Mouse (Mus musculus): ENCODE measurements around the gene Atp5d. TPM values are rescaled to one million over a fixed set of nuclear protein-coding genes. Genes with fewer than 3 reads are reported as not detected.

Atp5d gene
- polyA plus RNA-seq, 1 experiment from 2014 or later: 582 TPM

DNA sequence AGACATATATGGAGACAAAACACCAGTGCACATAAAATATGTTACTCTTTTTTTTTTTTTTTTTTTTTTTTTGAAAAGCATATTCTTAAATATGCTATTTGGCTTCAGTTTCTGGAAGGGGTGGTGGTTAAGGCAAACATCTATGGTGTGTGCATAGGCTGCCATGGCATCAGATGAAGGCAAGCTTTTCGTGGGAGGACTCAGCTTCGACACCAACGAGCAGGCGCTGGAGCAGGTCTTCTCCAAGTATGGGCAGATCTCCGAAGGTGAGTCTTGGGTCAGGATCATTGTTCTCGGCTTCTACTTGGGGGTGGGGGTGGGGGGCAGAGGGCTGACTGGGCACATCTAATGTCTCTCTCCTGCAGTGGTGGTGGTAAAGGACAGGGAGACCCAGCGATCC lies 31.2 kb downstream of the Atp5d start:
- peaks cover 31% of the 10 kb centered on the region for H3K36me3 ChIP-seq (ENCODE audit: control insufficient read depth, insufficient read depth, low read length)
- no peaks in the 10 kb centered on the region for H3K27me3 ChIP-seq (ENCODE audit: control insufficient read depth, insufficient read depth, low read length)
- H3K9ac ChIP-seq (ENCODE audit: low read depth, low read length): no peak overlapping the region
- H3K4me2 ChIP-seq (replicated peaks; ENCODE audit: low read depth, low read length): no peak overlapping the region
- H3K4me3 ChIP-seq (ENCODE audit: low read length): no peak overlapping the region
- no peak overlapping the region for H3K27ac ChIP-seq (ENCODE audit: low read depth, low read length)
- no peak for ATAC-seq (ENCODE audit: low FRiP score, low TSS enrichment)
- peaks cover 41% of the 10 kb centered on the region for H3K4me1 ChIP-seq (ENCODE audit: control insufficient read depth, insufficient read depth, low read length)
- 90% methylated on average over 7 of the region's 7 CpGs for WGBS
- no peaks in the 10 kb centered on the region for H3K9me3 ChIP-seq (ENCODE audit: control insufficient read depth, low read length)

DNA sequence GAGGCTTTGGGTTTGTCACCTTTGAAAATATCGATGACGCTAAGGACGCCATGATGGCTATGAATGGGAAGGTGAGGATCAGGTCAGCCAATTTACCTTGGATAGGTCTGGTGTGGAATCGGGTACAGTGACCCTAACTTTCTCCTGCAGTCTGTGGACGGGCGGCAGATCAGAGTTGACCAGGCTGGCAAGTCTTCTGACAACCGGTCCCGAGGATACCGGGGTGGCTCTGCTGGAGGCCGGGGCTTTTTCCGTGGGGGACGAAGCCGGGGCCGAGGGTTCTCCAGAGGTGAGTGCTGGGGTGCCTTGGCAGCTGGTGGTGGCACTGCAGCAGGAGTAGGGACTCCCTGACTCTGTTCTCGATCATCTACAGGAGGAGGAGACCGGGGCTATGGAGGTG lies 31.6 kb downstream of the Atp5d start:
- peaks cover 40% of the 10 kb centered on the region for H3K4me1 ChIP-seq (ENCODE audit: control insufficient read depth, insufficient read depth, low read length)

DNA sequence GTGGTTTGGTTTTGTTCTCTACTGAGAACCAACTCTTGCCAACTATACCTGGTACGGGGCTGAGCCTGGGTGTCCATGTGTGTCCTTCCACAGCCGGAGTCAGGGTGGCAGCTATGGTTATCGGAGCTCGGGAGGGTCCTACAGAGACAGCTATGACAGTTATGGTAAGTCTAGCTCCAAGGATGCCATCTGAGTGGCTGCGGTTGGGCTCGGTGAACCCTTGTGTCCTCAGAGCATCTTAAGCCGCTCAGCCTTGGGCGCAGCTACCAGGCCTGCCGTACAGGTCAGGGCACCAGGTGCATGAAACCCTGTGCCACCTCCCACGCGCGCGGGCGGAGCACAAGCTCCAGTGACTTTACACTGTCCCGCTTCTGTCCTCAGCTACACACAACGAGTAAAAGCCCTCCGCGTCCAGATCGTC lies 32.2 kb downstream of the Atp5d start:
- H3K4me2 ChIP-seq (replicated peaks; ENCODE audit: low read depth, low read length): no peak overlapping the region

More for the DNA sequence above, 31.6 kb downstream of the Atp5d start:
- Histone ChIP-seq H3K36me3 (ENCODE audit: control insufficient read depth, insufficient read depth, low read length) (peaks cover 33% of the 10 kb centered on the region), H3K9me3 (ENCODE audit: control insufficient read depth, low read length) (no peaks in the 10 kb centered on the region), H3K4me2 (replicated peaks; ENCODE audit: low read depth, low read length) (no peak overlapping the region), H3K9ac (ENCODE audit: low read depth, low read length) (no peak overlapping the region), H3K27ac (ENCODE audit: low read depth, low read length) (no peak overlapping the region), H3K4me3 (ENCODE audit: low read length) (no peak overlapping the region), H3K27me3 (ENCODE audit: control insufficient read depth, insufficient read depth, low read length) (no peaks in the 10 kb centered on the region)
- ATAC-seq (ENCODE audit: low FRiP score, low TSS enrichment): no peak
- 95% methylated on average over 16 of the region's 16 CpGs for WGBS

DNA sequence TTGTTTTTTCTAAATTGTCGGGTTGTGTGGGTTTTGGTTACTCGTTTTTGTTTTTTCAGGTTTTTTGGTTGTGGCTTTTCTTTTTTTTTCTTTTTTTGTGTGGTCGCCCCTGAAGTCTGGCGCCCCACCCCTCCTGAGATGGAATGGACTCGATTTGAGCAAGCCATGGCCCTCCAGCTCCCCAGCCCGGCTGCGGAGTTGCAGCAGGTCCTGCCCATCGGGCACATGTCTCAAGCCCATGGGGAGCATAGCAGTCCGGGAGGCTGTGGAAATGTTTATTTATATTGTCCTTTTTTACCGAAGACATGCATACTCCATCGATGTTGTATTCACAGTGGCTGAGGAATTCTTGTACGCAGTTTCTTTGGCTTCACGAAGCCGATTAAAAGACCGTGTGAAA lies 32.8 kb downstream of the Atp5d start:
- no peak for ATAC-seq (ENCODE audit: low FRiP score, low TSS enrichment)
- Histone ChIP-seq H3K9me3 (ENCODE audit: control insufficient read depth, low read length) (no peaks in the 10 kb centered on the region), H3K36me3 (ENCODE audit: control insufficient read depth, insufficient read depth, low read length) (peaks cover 33% of the 10 kb centered on the region), H3K4me2 (replicated peaks; ENCODE audit: low read depth, low read length) (no peak overlapping the region), H3K27ac (ENCODE audit: low read depth, low read length) (no peak overlapping the region), H3K9ac (ENCODE audit: low read depth, low read length) (no peak overlapping the region), H3K4me1 (ENCODE audit: control insufficient read depth, insufficient read depth, low read length) (peaks cover 32% of the 10 kb centered on the region), H3K4me3 (ENCODE audit: low read length) (0 out of 2 replicates have a peak overlapping the region, but pooled peaks have one; percentile 7), H3K27me3 (ENCODE audit: control insufficient read depth, insufficient read depth, low read length) (no peaks in the 10 kb centered on the region)
- WGBS: 91% methylated on average over 15 of the region's 15 CpGs

More for the DNA sequence above, 32.2 kb downstream of the Atp5d start:
- 78% methylated on average over 19 of the region's 19 CpGs for WGBS
- Histone ChIP-seq H3K9ac (ENCODE audit: low read depth, low read length) (no peak overlapping the region), H3K4me3 (ENCODE audit: low read length) (peak overlapping the region; percentile 7; the same call in 1 of the 2 replicates), H3K4me1 (ENCODE audit: control insufficient read depth, insufficient read depth, low read length) (peaks cover 35% of the 10 kb centered on the region), H3K36me3 (ENCODE audit: control insufficient read depth, insufficient read depth, low read length) (peaks cover 33% of the 10 kb centered on the region), H3K27ac (ENCODE audit: low read depth, low read length) (no peak overlapping the region), H3K27me3 (ENCODE audit: control insufficient read depth, insufficient read depth, low read length) (no peaks in the 10 kb centered on the region), H3K9me3 (ENCODE audit: control insufficient read depth, low read length) (no peaks in the 10 kb centered on the region)
- no peak for ATAC-seq (ENCODE audit: low FRiP score, low TSS enrichment)

DNA sequence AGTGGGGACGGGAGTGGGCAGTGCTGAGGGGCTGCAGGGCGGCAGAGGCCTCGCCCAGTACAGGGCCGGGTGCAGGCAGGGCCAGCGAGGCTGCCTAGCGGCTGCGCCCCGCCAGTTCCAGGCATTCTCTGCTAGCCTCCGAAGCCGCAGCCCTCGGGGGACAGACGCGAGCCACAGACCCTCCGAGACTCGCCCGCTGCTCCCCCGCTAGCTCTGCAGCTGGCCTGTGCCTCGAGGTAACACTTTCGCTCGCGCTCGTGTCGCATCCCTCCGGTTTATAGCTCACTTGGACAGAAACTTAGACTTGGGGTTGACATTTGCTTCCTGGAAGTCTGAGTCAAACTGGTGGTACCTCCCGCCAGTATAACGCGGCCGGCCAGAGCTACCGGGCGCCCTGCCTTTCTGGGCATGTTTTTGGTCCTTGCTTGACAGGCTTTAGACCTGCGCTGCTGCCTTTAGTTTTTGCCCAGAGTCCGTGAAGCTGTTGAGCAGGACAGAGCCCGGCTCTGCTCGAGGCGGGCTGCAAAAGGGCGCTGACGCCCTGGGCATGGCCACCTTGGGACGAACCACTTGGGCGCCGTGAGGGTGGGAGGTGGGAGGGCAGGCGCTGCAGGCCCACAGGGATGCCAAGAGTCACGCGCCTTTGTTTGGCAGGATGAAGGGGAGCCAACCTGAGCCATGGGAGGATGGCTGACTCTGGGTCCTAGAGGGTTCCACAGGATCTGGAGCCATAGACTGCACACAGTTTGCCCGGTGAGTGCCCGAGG lies 33.5 kb downstream of the Atp5d start:
- Histone ChIP-seq H3K4me1 (ENCODE audit: control insufficient read depth, insufficient read depth, low read length) (peaks cover 25% of the 10 kb centered on the region), H3K4me2 (replicated peaks; ENCODE audit: low read depth, low read length) (peak overlapping the region; percentile 57; the same call in 1 of the 2 replicates), H3K9me3 (ENCODE audit: control insufficient read depth, low read length) (no peaks in the 10 kb centered on the region), H3K27me3 (ENCODE audit: control insufficient read depth, insufficient read depth, low read length) (no peaks in the 10 kb centered on the region), H3K4me3 (ENCODE audit: low read length) (peak overlapping the region; percentile 55; the same call in 1 of the 2 replicates), H3K36me3 (ENCODE audit: control insufficient read depth, insufficient read depth, low read length) (peaks cover 33% of the 10 kb centered on the region), H3K27ac (ENCODE audit: low read depth, low read length) (peak overlapping the region; percentile 79; the same call in 1 of the 2 replicates), H3K9ac (ENCODE audit: low read depth, low read length) (peak overlapping the region; percentile 57; the same call in 1 of the 2 replicates)
- 81% methylated on average over 45 of the region's 45 CpGs for WGBS
- no peak for ATAC-seq (ENCODE audit: low FRiP score, low TSS enrichment)

DNA sequence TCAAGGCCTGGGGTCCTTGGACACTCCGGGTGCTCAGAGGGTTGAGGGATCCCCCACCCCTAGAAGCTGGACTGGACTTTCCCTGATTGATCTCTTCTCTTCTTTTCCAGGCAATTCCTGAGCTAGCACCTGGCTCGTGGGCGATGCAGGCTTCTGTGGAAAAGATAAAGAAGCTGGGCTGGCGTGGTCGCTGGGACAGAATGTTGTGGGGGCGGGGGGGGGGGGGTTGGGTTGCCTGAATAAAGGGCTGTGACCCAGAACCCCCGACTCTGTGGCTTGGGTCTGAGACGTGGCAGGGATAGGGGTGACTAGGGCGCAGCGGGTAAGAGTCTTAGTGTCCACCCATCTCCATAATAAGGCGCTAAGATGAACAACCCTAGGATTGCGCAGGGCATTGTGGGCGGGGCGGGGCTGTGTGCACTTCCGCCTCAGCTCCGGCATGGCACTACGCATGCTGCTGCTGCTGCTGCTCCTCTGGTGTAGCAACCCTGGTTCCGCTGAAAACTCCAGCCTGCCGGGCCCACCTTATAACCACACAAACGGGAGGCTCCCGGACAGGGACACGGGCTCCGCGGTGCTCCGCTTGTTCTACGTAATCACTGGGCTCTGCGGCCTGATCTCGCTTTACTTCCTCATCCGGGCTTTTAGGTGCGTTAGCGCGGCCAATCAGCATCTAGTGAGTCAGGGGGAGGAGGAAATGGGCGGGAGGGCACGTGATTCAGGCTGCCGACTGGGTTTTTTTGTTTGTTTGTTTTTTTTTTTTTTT lies 34.3 kb downstream of the Atp5d start, which contains the start of gene 1600002K03Rik:
Gene 1600002K03Rik, plus strand, starts transcription at position 418 of the 766 bp plus-strand sequence.
- peak; percentile 61 for ATAC-seq (ENCODE audit: low FRiP score, low TSS enrichment)
- peak within 1 kb of the TSS; percentile 57 for H3K4me2 ChIP-seq (replicated peaks; ENCODE audit: low read depth, low read length)
- H3K4me3 ChIP-seq (ENCODE audit: low read length): peak within 1 kb of the TSS; percentile 55
- H3K36me3 ChIP-seq (ENCODE audit: control insufficient read depth, insufficient read depth, low read length): peaks cover 33% of the 10 kb centered on the region
- H3K27me3 ChIP-seq (ENCODE audit: control insufficient read depth, insufficient read depth, low read length): no peaks in the 10 kb centered on the region
- H3K9ac ChIP-seq (ENCODE audit: low read depth, low read length): peak within 1 kb of the TSS; percentile 57
- 8% methylated on average over 35 of the region's 35 CpGs for WGBS
- peak within 1 kb of the TSS; percentile 79; the same call in 1 of the 2 replicates for H3K27ac ChIP-seq (ENCODE audit: low read depth, low read length)
- peaks cover 24% of the 10 kb centered on the region for H3K4me1 ChIP-seq (ENCODE audit: control insufficient read depth, insufficient read depth, low read length)
- H3K9me3 ChIP-seq (ENCODE audit: control insufficient read depth, low read length): no peaks in the 10 kb centered on the region

DNA sequence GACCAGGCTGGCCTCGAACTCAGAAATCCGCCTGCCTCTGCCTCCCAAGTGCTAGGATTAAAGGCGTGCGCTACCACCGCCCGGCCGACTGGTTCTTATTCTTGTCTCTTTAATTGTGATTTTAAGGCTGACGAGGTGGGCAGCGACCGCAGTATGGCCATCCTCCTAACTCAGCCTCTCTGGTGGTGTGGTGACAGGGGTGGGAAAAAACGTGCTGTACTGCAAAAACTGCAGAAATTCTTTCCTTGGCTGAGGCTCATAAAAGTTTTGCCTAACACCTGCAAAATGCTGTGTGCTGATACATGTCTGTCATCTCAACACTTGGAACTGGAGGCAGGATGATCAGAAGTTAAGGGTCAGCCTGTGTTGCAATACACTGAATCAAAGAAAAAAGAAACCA lies 34.9 kb downstream of the Atp5d start:
- ATAC-seq (ENCODE audit: low FRiP score, low TSS enrichment): no peak
- Histone ChIP-seq H3K9me3 (ENCODE audit: control insufficient read depth, low read length) (no peaks in the 10 kb centered on the region), H3K27ac (ENCODE audit: low read depth, low read length) (no peak overlapping the region; the same call in 1 of the 2 replicates), H3K4me1 (ENCODE audit: control insufficient read depth, insufficient read depth, low read length) (peaks cover 24% of the 10 kb centered on the region), H3K9ac (ENCODE audit: low read depth, low read length) (peak overlapping the region; percentile 44; the same call in 1 of the 2 replicates), H3K4me2 (replicated peaks; ENCODE audit: low read depth, low read length) (peak overlapping the region; percentile 57), H3K27me3 (ENCODE audit: control insufficient read depth, insufficient read depth, low read length) (no peaks in the 10 kb centered on the region), H3K4me3 (ENCODE audit: low read length) (peak overlapping the region; percentile 55), H3K36me3 (ENCODE audit: control insufficient read depth, insufficient read depth, low read length) (peaks cover 33% of the 10 kb centered on the region)
- 13% methylated on average over 11 of the region's 11 CpGs for WGBS

DNA sequence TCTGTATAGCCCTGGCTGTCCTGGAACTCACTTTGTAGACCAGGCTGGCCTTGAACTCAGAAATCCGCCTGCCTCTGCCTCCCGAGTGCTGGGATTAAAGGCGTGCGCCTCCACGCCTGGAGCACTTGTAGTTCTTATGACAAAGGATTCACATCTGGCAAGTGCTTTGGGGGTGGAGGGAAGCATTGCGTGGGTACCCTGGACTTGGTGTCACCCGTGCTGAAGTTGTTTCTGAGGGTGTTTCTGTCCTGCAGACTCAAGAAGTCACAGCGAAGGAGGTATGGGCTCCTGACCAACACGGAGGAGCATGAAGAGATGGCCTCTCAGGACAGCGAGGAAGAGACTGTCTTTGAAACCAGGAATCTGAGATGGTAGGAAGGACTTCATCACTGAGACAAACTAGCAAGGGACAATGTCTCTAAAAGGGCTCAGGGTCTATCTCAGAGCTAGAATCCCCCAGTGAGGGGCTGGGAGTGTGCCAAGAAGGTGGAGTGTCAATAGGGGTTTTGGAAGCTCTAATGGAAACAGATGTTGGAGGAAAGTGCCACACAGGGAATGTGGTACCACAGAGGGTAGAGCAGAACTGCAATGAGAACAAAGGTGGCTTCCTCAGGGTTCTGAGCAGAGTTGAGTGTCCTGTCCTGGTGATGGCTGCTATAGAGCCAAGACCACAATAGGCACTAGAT lies 35.7 kb downstream of the Atp5d start:
- peaks cover 33% of the 10 kb centered on the region for H3K36me3 ChIP-seq (ENCODE audit: control insufficient read depth, insufficient read depth, low read length)
- no peak overlapping the region for H3K9ac ChIP-seq (ENCODE audit: low read depth, low read length)
- no peak overlapping the region for H3K27ac ChIP-seq (ENCODE audit: low read depth, low read length)
- WGBS: 86% methylated on average over 10 of the region's 10 CpGs
- H3K27me3 ChIP-seq (ENCODE audit: control insufficient read depth, insufficient read depth, low read length): no peaks in the 10 kb centered on the region; the same call in 1 of the 2 replicates
- peaks cover 19% of the 10 kb centered on the region for H3K4me1 ChIP-seq (ENCODE audit: control insufficient read depth, insufficient read depth, low read length)
- no peak for ATAC-seq (ENCODE audit: low FRiP score, low TSS enrichment)
- no peak overlapping the region for H3K4me3 ChIP-seq (ENCODE audit: low read length)
- H3K9me3 ChIP-seq (ENCODE audit: control insufficient read depth, low read length): no peaks in the 10 kb centered on the region
- H3K4me2 ChIP-seq (replicated peaks; ENCODE audit: low read depth, low read length): no peak overlapping the region
